In genomic region chr5:25058417-25058816, GRCm38 (mm10) we compare ENCODE assay signal across 10 mouse cellular contexts. TPM values are rescaled to one million over a fixed set of nuclear protein-coding genes. Genes with fewer than 3 reads are reported as not detected.
DNase-seq lines count a peak whose midpoint lies in the region; ATAC-seq and TF ChIP-seq lines count a peak whose summit lies in the region.
"Had no signal": no experiment of that assay in that cellular context is flagged by ENCODE, and none has a peak within 500 bp of the region (broad histone marks: within the 10 kb centered on the region; RNA-seq: fewer than 3 reads in every experiment).

No protein-coding gene starts in this region.

- ATAC-seq in heart, embryonic 11.5 days (replicated peaks; ENCODE audit: insufficient number of reproducible peaks, low FRiP score, low TSS enrichment), result no peak
- ATAC-seq in midbrain, embryonic 13.5 days, result no peak

- H3K9ac ChIP-seq in heart, adult 2 months (ENCODE audit: low read depth, low read length), result no peak overlapping the region
- no peak overlapping the region for H3K9ac ChIP-seq in heart, embryonic 11.5 days (ENCODE audit: low read depth, low read length)
- no peak overlapping the region for H3K9ac ChIP-seq in midbrain, embryonic 13.5 days (replicated peaks)
- H3K9ac ChIP-seq: liver, embryonic 13.5 days had no signal

- intact Hi-C loops in heart, adult 2 months (cut with DNase I), result no loop called here

- no peaks in the 10 kb centered on the region for H3K36me3 ChIP-seq in heart, adult 2 months (ENCODE audit: control insufficient read depth, insufficient read depth, low read length)
- H3K36me3 ChIP-seq in heart, embryonic 11.5 days (ENCODE audit: control insufficient read depth, insufficient read depth, low read length), result no peaks in the 10 kb centered on the region
- no peaks in the 10 kb centered on the region for H3K36me3 ChIP-seq in midbrain, embryonic 13.5 days
- H3K36me3 ChIP-seq: heart, embryonic 13.5 days; liver, embryonic 13.5 days had no signal

- H3K27me3 ChIP-seq in heart, adult 2 months (ENCODE audit: control insufficient read depth, insufficient read depth, low read length), result no peaks in the 10 kb centered on the region
- H3K27me3 ChIP-seq in heart, embryonic 11.5 days (ENCODE audit: control insufficient read depth, insufficient read depth, low read length), result peaks cover 8% of the 10 kb centered on the region; the same call in 1 of the 2 replicates
- 0 out of 2 replicates have a peak, but pooled peaks cover 2% of the 10 kb centered on the region for H3K27me3 ChIP-seq in midbrain, embryonic 13.5 days
- H3K27me3 ChIP-seq: CH12.LX had no signal

- no peak overlapping the region for H3K4me2 ChIP-seq in heart, embryonic 11.5 days
- no peak overlapping the region for H3K4me2 ChIP-seq in midbrain, embryonic 13.5 days (replicated peaks)
- H3K4me2 ChIP-seq: liver, embryonic 13.5 days had no signal

- no peaks in the 10 kb centered on the region for H3K9me3 ChIP-seq in heart, embryonic 11.5 days (replicated peaks; ENCODE audit: control insufficient read depth, low read length)
- no peaks in the 10 kb centered on the region for H3K9me3 ChIP-seq in midbrain, embryonic 13.5 days
- H3K9me3 ChIP-seq: heart, embryonic 13.5 days; liver, embryonic 13.5 days had no signal

- H3K79me2 ChIP-seq in heart, adult 2 months (replicated peaks; ENCODE audit: control insufficient read depth, insufficient read depth, low read length), result no peaks in the 10 kb centered on the region

- TF ChIP-seq POLR2A in heart, adult 2 months (IDR thresholded peaks at IDR 0.05; ENCODE audit: insufficient read depth, low read depth, low read length), result no peak

- no peak for TF ChIP-seq EP300 in heart, adult 2 months (IDR thresholded peaks at IDR 0.05; ENCODE audit: insufficient read depth, low read depth, low read length)

- DNase-seq in heart, adult 2 months, result peak; percentile 68 to 72
- DNase-seq in cerebellum, adult 9-11 months, result peak; percentile 60
- DNase-seq in heart, adult 9 months (ENCODE audit: low spot score in 2 of 2), result peak; percentile 58 to 63
- DNase-seq in lung, postnatal 10 days, result peak; percentile 77
- no peak for DNase-seq in kidney, adult 18-20 months
- DNase-seq: liver, embryonic 13.5 days had no signal

- TF ChIP-seq CTCF in heart, adult 2 months (IDR thresholded peaks at IDR 0.05), result no peak

- no peak overlapping the region for H3K27ac ChIP-seq in heart, adult 2 months
- H3K27ac ChIP-seq in heart, embryonic 11.5 days (ENCODE audit: low read depth, low read length), result no peak overlapping the region
- no peak overlapping the region for H3K27ac ChIP-seq in midbrain, embryonic 13.5 days
- H3K27ac ChIP-seq: heart, embryonic 13.5 days; liver, embryonic 13.5 days had no signal

- WGBS in heart, adult 2 months, result 49% methylated on average over 7 of the region's 7 CpGs
- 35% methylated on average over 7 of the region's 7 CpGs for WGBS in heart, embryonic 11.5 days (ENCODE audit: insufficient replicate concordance)
- 48% methylated on average over 7 of the region's 7 CpGs for WGBS in midbrain, embryonic 13.5 days

- no peak overlapping the region for H3K4me3 ChIP-seq in heart, adult 2 months
- H3K4me3 ChIP-seq in heart, embryonic 11.5 days (ENCODE audit: low read depth, low read length), result no peak overlapping the region
- H3K4me3 ChIP-seq in midbrain, embryonic 13.5 days (replicated peaks), result no peak overlapping the region
- H3K4me3 ChIP-seq: heart, embryonic 13.5 days; liver, embryonic 13.5 days had no signal

- H3K4me1 ChIP-seq in heart, adult 2 months (ENCODE audit: control insufficient read depth, insufficient read depth, low read length), result peaks cover 8% of the 10 kb centered on the region
- peaks cover 42% of the 10 kb centered on the region for H3K4me1 ChIP-seq in heart, embryonic 11.5 days (ENCODE audit: control insufficient read depth, insufficient read depth, low read length)
- peaks cover 23% of the 10 kb centered on the region for H3K4me1 ChIP-seq in midbrain, embryonic 13.5 days (replicated peaks)

RNA-seq across cellular contexts. Expression of gene Prkag2, which starts 42.0 kb away (rescaled TPM):
- 10 to 100 TPM; 23.9 to 25.9 TPM for total RNA-seq in heart, adult 2 months (2021)
- polyA plus RNA-seq in heart, adult 2 months (2012; rRNA removed), result 25.2 and 30.0 TPM in 2 replicates
- polyA plus RNA-seq in heart, embryonic 11.5 days (2014; fragmentation: Nextera tagmentation; extraction: Ambion mirVana), result 84.6 and 101 TPM in 2 replicates
- 74.5 and 76.9 TPM in 2 replicates for polyA plus RNA-seq in midbrain, embryonic 13.5 days (2015; fragmentation: Nextera tagmentation; extraction: Ambion mirVana)
